Comparison of ENCODE assay signal across 21 mouse cellular contexts in the genomic region with DNA sequence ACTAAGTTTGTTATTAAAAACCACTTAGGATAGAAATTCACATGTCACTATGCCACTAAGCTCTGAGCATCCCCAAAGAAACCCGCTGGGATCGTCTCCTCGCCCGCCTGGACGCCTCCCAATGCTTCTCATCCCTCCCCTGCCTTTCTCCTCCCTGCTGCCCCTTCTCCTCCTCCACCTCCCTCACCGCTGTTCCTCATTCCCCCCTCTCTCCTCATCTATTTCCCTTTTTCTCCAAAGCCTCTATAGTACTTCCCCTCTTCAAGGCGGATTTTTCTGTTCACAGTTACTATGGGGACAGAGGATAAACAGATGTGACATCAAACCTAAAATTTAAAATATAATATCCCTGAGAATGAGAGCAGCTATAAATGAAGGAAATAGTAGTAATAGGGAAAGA.
"Had no signal": no experiment of that assay in that cellular context is flagged by ENCODE, and none has a peak within 500 bp of the region (broad histone marks: within the 10 kb centered on the region; RNA-seq: fewer than 3 reads in every experiment).

No protein-coding gene starts in this region.

- H3K27me3 ChIP-seq: kidney, embryonic 15.5 days; limb, embryonic 12.5 days; limb, embryonic 15.5 days; neural tube, embryonic 13.5 days had no signal

- H3K4me2 ChIP-seq: kidney, embryonic 15.5 days; limb, embryonic 12.5 days; limb, embryonic 15.5 days; liver, embryonic 11.5 days; lung, embryonic 14.5 days; midbrain, embryonic 11.5 days; neural tube, embryonic 13.5 days had no signal

- ATAC-seq: liver, postnatal 0 days; lung, postnatal 0 days had no signal

- H3K27ac ChIP-seq: kidney, embryonic 15.5 days; left cerebral cortex, adult 2 months; limb, embryonic 12.5 days; limb, embryonic 15.5 days; liver, embryonic 14.5 days; macrophage; neural tube, embryonic 13.5 days had no signal

- DNase-seq: kidney, postnatal 10 days; kidney, postnatal 36 days; layer of hippocampus, postnatal 36 days; left cerebral cortex, postnatal 4 days; liver, postnatal 0 days; lung, embryonic 14.5 days; midbrain, embryonic 14.5 days; retina, postnatal 1 day; thymus, adult 18-20 months; thymus, postnatal 36 days had no signal

- H3K4me3 ChIP-seq: kidney, embryonic 15.5 days; left cerebral cortex, adult 2 months; limb, embryonic 12.5 days; limb, embryonic 15.5 days; myocyte; neural tube, embryonic 13.5 days had no signal

- H3K36me3 ChIP-seq: kidney, embryonic 15.5 days; limb, embryonic 12.5 days; neural tube, embryonic 13.5 days had no signal

- H3K9me3 ChIP-seq: kidney, embryonic 15.5 days; limb, embryonic 12.5 days; limb, embryonic 15.5 days; neural tube, embryonic 13.5 days had no signal

- H3K9ac ChIP-seq: kidney, embryonic 15.5 days; limb, embryonic 12.5 days; limb, embryonic 15.5 days; liver, embryonic 14.5 days; liver, postnatal 0 days; lung, embryonic 14.5 days; neural tube, embryonic 13.5 days had no signal
